Mouse (Mus musculus) cerebellum, postnatal 10 days (tissue): Measurements from ENCODE around the gene Dusp15.
A peak's percentile ranks its signal among the peaks of the same experiment; 100 is the strongest.

ENCODE experiments used
- DNase-seq, 2 experiments: peaks; one replicate each; pipeline ENCODE4 v3.0.0; 2021; ENCODE audit warnings: mixed read lengths in 2 of 2

Dusp15 gene

DNA sequence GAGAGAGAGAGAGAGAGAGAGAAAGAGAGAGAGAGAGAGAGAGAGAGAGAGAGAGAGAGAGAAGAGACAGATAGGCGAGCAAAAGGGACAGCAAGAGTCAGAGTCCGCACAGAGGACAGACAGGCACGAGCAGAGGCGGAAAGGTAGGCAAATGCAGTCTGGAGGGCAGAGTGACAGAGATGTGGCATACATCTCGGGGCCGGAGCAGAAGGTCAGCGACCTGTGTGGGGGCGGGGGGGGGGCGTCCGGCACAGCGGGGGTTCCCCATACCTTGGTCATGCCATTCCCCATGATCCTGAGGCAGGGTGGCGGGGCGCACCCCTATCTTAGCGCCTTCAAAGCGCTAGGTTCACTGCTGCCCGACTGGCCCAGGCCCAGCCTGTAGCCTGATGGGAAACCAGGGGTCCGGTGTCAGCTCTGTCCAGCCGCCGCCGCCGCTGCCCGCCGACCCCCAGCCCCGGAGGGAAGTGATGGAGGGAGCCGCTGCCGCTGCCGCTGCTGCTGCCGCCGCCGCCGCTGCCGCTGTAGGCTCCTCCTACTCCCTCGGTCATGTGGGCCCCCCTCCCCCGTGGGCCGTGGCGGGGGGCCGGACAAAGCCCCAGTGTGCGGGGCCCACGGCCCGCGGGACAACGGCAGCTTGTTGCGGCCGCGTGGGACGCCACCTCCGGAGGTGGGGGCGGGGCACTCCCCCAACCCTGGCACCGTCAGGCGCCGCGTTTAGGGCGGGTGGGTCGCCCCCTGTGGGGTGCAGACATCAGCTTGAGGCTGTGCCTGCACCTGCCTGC is at the start of gene Dusp15:
TSS of gene Dusp15 (minus strand) at position 634 of the 785 bp plus-strand sequence.
- peak; percentile 78 for DNase-seq

GRCm38 (mm10) chr2:152997046-152997445 is 45.5 kb upstream of the Dusp15 start:
- DNase-seq, result no peak

GRCm38 (mm10) chr2:152991529-152991928 is 40.0 kb upstream of the Dusp15 start:
- no peak for DNase-seq

- peak; percentile 14 to 24 for DNase-seq
Measured at GRCm38 (mm10) chr2:152985582-152985981, 34.1 kb upstream of the Dusp15 start.

- no peak for DNase-seq
Measured at GRCm38 (mm10) chr2:152976991-152977390, 25.5 kb upstream of the Dusp15 start.

DNA sequence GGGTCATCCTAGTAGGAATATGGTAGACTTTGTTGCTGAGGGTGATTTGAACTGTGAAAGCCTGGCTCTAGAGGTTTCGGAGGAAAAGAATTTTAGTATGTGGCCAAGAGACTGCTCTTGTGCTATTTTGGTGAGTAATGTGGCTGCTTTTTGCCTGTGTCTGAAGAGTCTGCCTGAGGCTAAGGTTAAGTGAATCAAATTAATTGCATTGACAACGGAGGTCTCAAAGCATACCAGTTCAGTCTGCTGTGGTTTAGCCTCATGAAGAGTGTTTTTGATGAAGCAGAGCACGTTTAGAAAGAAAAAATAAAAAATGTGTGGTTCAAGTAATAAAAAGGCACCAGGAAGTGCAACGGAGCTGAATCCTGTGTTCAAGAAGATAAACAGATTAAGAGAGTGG is 14.1 kb upstream of the Dusp15 start:
- no peak for DNase-seq

GRCm38 (mm10) chr2:152962091-152962793 is 10.7 kb upstream of the Dusp15 start, which contains the start of gene Ttll9:
Gene Ttll9 (plus strand): TSS chr2:152962485.
- peak; percentile 88 for DNase-seq

DNA sequence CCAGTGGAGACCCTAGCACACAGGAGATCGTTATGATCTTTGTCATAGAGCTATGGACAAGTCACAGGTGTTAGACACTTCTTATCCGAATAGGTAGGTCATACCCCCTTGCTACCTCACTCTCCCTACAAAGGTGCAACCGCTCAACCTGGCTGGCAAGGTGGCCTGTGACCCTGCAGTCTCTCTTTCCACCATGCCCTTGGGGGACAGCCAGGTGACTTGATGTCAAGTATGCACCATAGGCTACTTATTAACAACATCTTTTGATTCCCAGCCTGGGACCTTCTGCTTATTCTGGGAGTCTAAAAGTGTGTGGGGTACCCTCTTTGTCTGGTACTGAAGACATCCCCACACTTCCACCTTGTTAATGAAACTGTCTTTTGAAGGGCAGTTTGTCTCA is 6.6 kb upstream of the Dusp15 start:
- no peak for DNase-seq

DNA sequence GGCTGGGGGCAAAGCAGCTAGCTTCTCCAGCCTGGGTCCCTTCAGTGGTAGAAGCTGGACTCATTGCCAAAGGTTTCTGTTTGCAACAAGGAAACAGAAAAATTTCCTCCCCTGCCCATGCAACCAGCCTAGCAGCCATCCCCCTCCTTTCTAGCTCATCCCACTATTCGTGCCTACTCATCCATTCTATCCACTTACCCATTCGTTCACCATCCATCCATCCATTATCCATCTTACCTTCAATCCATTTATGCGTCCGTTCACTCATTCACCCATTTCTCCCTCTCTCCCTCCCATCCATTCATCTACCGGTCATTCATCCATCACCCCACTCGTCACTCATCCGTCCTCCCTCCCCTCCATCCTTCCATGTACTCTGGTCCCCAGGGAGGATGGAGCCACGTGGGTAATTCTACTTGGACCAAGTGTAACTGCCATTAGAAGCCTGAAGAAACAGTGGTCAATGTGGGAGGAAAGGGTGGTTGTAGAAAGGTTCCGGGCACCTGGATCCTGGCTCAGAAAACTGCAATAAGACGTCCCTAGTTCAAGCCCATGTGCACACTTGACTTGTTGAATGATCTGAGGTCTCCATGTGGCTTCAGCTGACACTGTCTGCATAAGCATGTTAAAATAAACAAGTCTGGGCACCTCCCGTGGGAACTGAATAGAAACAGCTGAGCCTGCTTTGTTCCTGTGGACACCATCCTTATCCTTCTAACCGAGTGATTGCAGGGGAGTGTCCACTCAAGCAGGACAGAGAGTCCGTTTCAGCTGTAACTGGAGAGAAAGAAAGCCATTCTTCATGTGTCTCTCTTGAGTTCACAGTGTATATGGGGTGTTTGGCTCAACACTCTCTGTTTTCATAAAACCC is 587 bp upstream of the Dusp15 start:
- peak; percentile 57 to 69 for DNase-seq

GRCm38 (mm10) chr2:152950358-152951064 is 987 bp downstream of the Dusp15 start:
- DNase-seq, result peak; percentile 28 to 30

- DNase-seq, result peak; percentile 37 to 52
Measured at GRCm38 (mm10) chr2:152948438-152949020, 3.0 kb downstream of the Dusp15 start.

DNA sequence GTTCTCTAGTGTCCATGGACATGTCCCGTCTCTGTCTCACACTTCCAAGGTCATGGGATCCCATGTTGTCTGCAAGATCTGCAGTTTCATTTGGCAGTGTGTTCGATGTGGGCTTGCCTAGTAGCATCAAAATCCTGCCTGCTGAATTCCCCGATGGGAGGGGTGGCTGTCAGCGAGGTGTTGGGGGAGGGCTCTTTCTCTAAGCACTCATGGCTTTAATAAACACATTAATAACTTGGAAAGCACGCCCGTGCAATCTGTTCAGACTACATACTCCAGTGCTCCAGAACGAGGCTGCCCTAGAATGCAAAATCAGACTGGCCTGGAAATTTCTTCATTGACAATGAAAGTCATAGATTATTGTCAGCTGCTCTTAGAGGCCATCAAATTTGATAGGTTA is 4.4 kb downstream of the Dusp15 start:
- peak; percentile 59 to 65 for DNase-seq

GRCm38 (mm10) chr2:152944013-152944412 is 7.5 kb downstream of the Dusp15 start:
- peak; percentile 74 to 80 for DNase-seq

- peak; percentile 37 to 46 for DNase-seq
Measured at GRCm38 (mm10) chr2:152943568-152943967, 7.9 kb downstream of the Dusp15 start.

GRCm38 (mm10) chr2:152942898-152943515 is 8.5 kb downstream of the Dusp15 start:
- DNase-seq, result peak; percentile 47 to 53

DNA sequence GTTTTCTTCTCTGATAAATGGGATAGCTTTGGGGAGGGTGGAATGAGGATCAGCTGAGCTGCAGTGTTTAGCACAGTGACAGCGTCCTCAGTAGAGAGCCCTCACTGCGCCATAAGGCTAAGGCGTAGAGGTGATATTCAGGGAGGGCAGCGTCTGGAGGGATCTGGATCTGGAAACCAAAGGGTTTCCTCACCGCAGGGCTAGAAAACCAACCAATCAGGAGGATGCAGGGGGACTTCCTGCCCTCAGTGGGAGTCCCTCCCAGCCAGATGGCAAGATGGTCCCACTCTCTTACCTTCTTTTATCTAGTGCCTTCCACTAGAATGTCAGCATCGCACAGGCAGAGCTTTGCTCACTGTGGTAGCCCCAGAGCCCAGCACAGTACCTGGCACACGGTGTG is 9.7 kb downstream of the Dusp15 start:
- peak; percentile 51 to 61 for DNase-seq

- DNase-seq, result peak; percentile 46 to 50
Measured at GRCm38 (mm10) chr2:152941106-152941505, 10.4 kb downstream of the Dusp15 start.

GRCm38 (mm10) chr2:152939846-152940245 is 11.7 kb downstream of the Dusp15 start:
- DNase-seq, result peak; percentile 72 to 80

DNA sequence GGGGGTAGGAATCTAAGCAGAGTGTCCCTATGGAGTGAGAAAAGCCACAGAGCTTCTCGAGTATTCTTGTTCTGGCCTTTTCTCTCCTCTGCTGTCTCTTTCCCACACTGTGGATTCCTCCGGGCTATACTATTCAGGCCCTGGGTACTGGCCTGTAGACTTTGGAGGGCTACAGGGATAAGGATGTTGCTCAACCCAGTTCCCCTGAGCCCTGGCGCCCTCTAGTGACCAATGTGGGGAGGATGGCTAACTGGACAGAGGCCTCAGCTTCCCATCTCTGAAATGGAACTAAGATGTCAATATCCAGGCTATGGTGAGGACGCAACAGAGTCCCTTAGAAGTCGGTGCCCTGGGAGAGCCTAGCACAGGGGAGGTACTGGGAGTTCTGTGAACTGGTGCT is 17.9 kb downstream of the Dusp15 start:
- DNase-seq, result peak; percentile 80 to 83

DNA sequence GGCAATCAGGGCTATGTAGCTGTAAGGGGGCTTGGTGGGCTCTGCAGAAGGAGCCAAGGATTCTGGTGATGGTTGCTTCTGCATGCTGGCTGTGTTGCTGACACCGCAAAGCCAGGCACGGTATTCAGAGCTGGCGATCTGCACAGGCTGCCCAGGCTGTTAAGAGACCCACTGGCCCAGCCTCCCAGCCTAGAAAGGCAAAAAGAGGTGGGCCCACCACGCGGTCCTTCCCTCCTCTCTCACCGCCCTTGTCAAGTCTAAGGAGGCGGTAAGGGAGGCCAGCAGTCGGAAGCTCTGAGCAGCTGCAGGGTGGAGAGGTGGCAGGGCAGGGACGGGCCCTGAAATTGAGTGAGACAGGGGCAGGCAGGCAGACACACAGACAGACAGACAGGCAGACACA is 18.4 kb downstream of the Dusp15 start, which contains the start of gene Foxs1:
TSS of gene Foxs1 (minus strand) at position 161 of the 400 bp plus-strand sequence.
- peak in 1 of 2 experiments; percentile 20 for DNase-seq

DNA sequence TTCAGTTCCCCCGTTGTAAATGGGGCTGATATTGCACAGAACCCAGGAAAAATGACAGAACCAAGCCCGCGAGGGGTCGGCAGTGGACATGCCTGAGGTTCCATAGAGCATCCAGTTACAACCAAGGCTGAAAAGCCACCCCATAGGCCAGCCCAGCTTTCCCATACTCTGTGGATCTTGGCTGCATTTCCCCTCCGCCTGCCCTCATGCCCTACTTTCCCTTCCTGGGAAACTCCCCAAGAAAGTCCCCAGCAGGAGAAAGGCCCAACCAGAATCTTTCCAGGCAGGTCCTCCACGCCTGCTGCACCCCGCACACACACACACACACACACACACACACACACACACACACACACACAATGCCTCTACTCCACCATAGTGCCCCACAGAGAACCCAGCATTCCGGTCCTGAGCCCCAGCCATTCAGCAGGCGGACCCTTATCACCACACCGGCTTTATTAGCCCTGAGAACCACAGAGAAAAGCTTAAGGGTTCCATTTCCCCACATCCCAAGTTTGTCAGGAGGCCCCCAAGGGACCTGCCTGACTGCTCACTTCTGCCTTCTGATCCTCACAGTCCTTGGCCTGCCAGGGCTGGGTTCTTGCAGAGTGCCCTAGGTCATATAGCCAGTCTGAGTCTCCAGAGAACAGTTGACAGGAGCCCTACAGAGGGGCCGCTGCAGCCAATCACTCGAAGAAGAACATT is 19.9 kb downstream of the Dusp15 start:
- DNase-seq, result no peak
